Mouse (Mus musculus): ENCODE data around the gene Fam3c. TPM values are rescaled to one million over a fixed set of nuclear protein-coding genes. Genes with fewer than 3 reads are reported as not detected.

Fam3c gene
- polyA plus RNA-seq, 2 experiments, result 23.8 to 65.2 TPM

DNA sequence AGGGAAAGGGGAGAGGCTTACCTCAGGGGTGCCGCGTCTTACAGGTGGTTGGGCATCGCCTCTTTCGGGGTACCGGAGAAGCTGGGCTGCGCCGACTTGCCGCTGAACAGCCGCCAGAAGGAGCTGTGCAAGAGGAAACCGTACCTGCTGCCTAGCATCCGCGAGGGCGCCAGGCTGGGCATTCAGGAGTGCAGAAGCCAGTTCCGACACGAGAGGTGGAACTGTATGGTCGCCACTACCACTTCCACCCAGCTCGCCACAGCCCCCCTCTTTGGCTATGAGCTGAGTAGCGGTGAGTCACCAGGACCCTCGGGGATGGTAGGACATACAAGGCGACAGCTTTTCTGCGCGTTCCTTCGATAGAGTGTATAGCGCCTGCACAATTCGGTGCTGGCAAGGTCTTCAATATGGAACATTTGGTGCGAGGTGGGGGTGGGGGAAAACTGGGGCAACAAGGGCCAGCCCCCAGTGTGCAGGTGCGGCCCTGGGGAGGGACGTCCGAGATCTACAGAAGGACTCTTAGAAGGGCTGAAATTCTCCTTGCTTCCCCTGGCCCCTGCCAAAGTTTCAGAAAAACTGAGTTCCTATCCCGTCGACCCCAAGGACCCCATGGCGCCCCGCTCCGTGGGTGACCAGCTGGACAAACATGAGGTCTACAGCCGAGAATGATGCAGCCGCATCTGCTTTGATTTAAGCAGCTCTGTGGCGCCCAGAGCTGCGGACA lies 67.1 kb downstream of the Fam3c start:
- Histone ChIP-seq H3K36me3 (ENCODE audit: control insufficient read depth, insufficient read depth, low read length) (no peaks in the 10 kb centered on the region), H3K4me1 (ENCODE audit: control insufficient read depth, insufficient read depth, low read length) (peaks cover 15% of the 10 kb centered on the region), H3K27ac (replicated peaks; ENCODE audit: low read depth, low read length) (no peak overlapping the region), H3K9me3 (ENCODE audit: control insufficient read depth, low read length) (no peaks in the 10 kb centered on the region), H3K4me3 (replicated peaks; ENCODE audit: low read length) (peak overlapping the region; percentile 45), H3K4me2 (replicated peaks; ENCODE audit: low read depth, low read length, severe bottlenecking) (peak overlapping the region; percentile 88), H3K9ac (ENCODE audit: low read depth, low read length, severe bottlenecking) (peak overlapping the region; percentile 36), H3K27me3 (ENCODE audit: control insufficient read depth, insufficient read depth, low read length) (peaks cover 28% of the 10 kb centered on the region)
- ATAC-seq (ENCODE audit: low FRiP score, low read depth) (peak; percentile 52), DNase-seq (ENCODE audit: low spot score) (peak; percentile 36)
- no peak for TF ChIP-seq POLR2A (IDR thresholded peaks at IDR 0.05; ENCODE audit: borderline replicate concordance, extremely low read depth, insufficient read depth, insufficient read length)
- WGBS, result under 1% methylated on average over 34 of the region's 38 CpGs

DNA sequence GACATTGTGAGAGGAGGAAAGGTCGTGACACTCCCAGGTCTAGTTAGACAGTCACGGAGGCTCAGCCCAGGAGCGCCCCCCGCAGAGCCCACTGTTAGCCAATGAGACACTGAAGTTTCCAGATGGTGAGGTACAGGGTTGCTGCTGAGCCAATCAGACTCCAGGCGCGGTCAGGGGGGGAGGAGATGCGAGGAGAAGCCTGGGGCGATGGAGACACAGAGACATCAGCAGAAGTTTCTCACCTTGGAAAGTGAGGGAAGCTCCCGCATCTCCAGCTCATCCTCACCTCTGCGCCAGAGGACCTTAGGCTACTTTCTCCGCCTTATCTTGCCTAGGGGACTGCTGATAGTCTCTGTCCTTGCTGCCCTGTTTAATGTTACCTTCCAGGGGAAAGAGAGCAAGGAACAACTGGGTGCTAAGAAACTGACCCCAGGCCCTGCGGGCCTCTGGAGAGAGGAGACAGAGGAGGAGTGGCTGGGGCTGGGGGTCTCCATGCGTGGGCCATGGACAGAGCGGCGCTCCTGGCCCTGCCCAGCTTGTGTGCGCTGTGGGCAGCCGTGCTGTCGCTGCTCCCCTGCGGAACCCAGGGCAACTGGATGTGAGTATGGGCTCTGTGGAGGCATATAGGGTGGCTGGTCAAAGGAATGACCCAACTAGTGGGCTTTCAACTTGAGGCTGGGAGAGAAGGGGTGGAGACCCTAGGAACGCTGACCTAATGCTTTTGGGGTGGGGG lies 67.9 kb downstream of the Fam3c start, which contains the start of gene Wnt16:
TSS of gene Wnt16 (plus strand) at position 224 of the 733 bp plus-strand sequence.
- Histone ChIP-seq H3K27ac (replicated peaks; ENCODE audit: low read depth, low read length) (no peak within 1 kb of the TSS), H3K4me2 (replicated peaks; ENCODE audit: low read depth, low read length, severe bottlenecking) (peak within 1 kb of the TSS; percentile 88), H3K9ac (ENCODE audit: low read depth, low read length, severe bottlenecking) (peak within 1 kb of the TSS; percentile 36), H3K4me3 (replicated peaks; ENCODE audit: low read length) (peak within 1 kb of the TSS; percentile 45), H3K9me3 (ENCODE audit: control insufficient read depth, low read length) (no peaks in the 10 kb centered on the region), H3K27me3 (ENCODE audit: control insufficient read depth, insufficient read depth, low read length) (peaks cover 28% of the 10 kb centered on the region), H3K4me1 (ENCODE audit: control insufficient read depth, insufficient read depth, low read length) (peaks cover 15% of the 10 kb centered on the region), H3K36me3 (ENCODE audit: control insufficient read depth, insufficient read depth, low read length) (no peaks in the 10 kb centered on the region)
- no peak for DNase-seq (ENCODE audit: low spot score)
- WGBS, result 1% methylated on average over 20 of the region's 20 CpGs
- ATAC-seq (ENCODE audit: low FRiP score, low read depth), result peak; percentile 60; the same call in 1 of the 2 replicates
- no peak for TF ChIP-seq POLR2A (IDR thresholded peaks at IDR 0.05; ENCODE audit: borderline replicate concordance, extremely low read depth, insufficient read depth, insufficient read length)

DNA sequence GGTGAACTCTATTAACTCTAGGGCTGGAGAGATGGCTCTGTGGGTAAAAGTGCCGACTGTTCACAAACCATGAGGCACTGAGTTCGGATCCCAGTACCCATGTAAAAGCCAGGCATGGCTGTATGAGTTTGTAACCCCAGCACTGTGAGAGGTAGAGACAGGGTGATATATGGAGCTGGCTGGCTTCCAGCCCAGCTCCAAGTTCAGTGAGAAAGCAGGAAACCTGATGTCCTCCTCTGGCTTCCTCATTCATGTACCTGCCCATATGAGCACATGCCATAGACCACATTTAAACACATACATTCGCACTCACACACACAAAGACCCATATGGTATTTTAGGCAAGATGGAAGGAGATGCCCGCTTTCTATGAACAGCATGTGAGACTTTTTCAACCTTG lies 73.6 kb downstream of the Fam3c start:
- no peaks in the 10 kb centered on the region for H3K9me3 ChIP-seq (ENCODE audit: control insufficient read depth, low read length)
- DNase-seq (ENCODE audit: low spot score) (no peak), ATAC-seq (ENCODE audit: low FRiP score, low read depth) (no peak)
- no peak overlapping the region for H3K4me2 ChIP-seq (replicated peaks; ENCODE audit: low read depth, low read length, severe bottlenecking)
- no peak overlapping the region for H3K4me3 ChIP-seq (replicated peaks; ENCODE audit: low read length)
- H3K4me1 ChIP-seq (ENCODE audit: control insufficient read depth, insufficient read depth, low read length), result peaks cover 25% of the 10 kb centered on the region
- TF ChIP-seq POLR2A (IDR thresholded peaks at IDR 0.05; ENCODE audit: borderline replicate concordance, extremely low read depth, insufficient read depth, insufficient read length), result no peak
- no peak overlapping the region for H3K9ac ChIP-seq (ENCODE audit: low read depth, low read length, severe bottlenecking)
- 74% methylated on average over 4 of the region's 4 CpGs for WGBS
- no peak overlapping the region for H3K27ac ChIP-seq (replicated peaks; ENCODE audit: low read depth, low read length)
- H3K36me3 ChIP-seq (ENCODE audit: control insufficient read depth, insufficient read depth, low read length), result no peaks in the 10 kb centered on the region
- H3K27me3 ChIP-seq (ENCODE audit: control insufficient read depth, insufficient read depth, low read length), result peaks cover 4% of the 10 kb centered on the region; the same call in 1 of the 2 replicates

GRCm38 (mm10) chr6:22280217-22280861 lies 75.7 kb downstream of the Fam3c start:
- peaks cover 25% of the 10 kb centered on the region for H3K4me1 ChIP-seq (ENCODE audit: control insufficient read depth, insufficient read depth, low read length)
- peak; percentile 84 for ATAC-seq (ENCODE audit: low FRiP score, low read depth)
- H3K27ac ChIP-seq (replicated peaks; ENCODE audit: low read depth, low read length), result 0 out of 2 replicates have a peak overlapping the region, but pooled peaks have one; percentile 38
- peak; percentile 80 for DNase-seq (ENCODE audit: low spot score)
- H3K36me3 ChIP-seq (ENCODE audit: control insufficient read depth, insufficient read depth, low read length), result no peaks in the 10 kb centered on the region
- 13% methylated on average over 14 of the region's 14 CpGs for WGBS
- H3K9ac ChIP-seq (ENCODE audit: low read depth, low read length, severe bottlenecking), result no peak overlapping the region
- H3K27me3 ChIP-seq (ENCODE audit: control insufficient read depth, insufficient read depth, low read length), result no peaks in the 10 kb centered on the region
- H3K9me3 ChIP-seq (ENCODE audit: control insufficient read depth, low read length), result no peaks in the 10 kb centered on the region
- 0 out of 2 replicates have a peak overlapping the region, but pooled peaks have one; percentile 4 for H3K4me3 ChIP-seq (replicated peaks; ENCODE audit: low read length)
- peak overlapping the region; percentile 36 for H3K4me2 ChIP-seq (replicated peaks; ENCODE audit: low read depth, low read length, severe bottlenecking)
- TF ChIP-seq POLR2A (IDR thresholded peaks at IDR 0.05; ENCODE audit: borderline replicate concordance, extremely low read depth, insufficient read depth, insufficient read length), result no peak

GRCm38 (mm10) chr6:22277941-22278340 lies 78.1 kb downstream of the Fam3c start:
- ATAC-seq (ENCODE audit: low FRiP score, low read depth) (no peak), DNase-seq (ENCODE audit: low spot score) (no peak)
- H3K9ac ChIP-seq (ENCODE audit: low read depth, low read length, severe bottlenecking), result no peak overlapping the region
- no peak overlapping the region for H3K27ac ChIP-seq (replicated peaks; ENCODE audit: low read depth, low read length)
- TF ChIP-seq POLR2A (IDR thresholded peaks at IDR 0.05; ENCODE audit: borderline replicate concordance, extremely low read depth, insufficient read depth, insufficient read length), result no peak
- no peaks in the 10 kb centered on the region for H3K36me3 ChIP-seq (ENCODE audit: control insufficient read depth, insufficient read depth, low read length)
- no peak overlapping the region for H3K4me3 ChIP-seq (replicated peaks; ENCODE audit: low read length)
- H3K4me2 ChIP-seq (replicated peaks; ENCODE audit: low read depth, low read length, severe bottlenecking), result no peak overlapping the region
- no peaks in the 10 kb centered on the region for H3K27me3 ChIP-seq (ENCODE audit: control insufficient read depth, insufficient read depth, low read length)
- peaks cover 25% of the 10 kb centered on the region for H3K4me1 ChIP-seq (ENCODE audit: control insufficient read depth, insufficient read depth, low read length)
- WGBS, result 86% methylated on average over 3 of the region's 3 CpGs
- no peaks in the 10 kb centered on the region for H3K9me3 ChIP-seq (ENCODE audit: control insufficient read depth, low read length)

All from limb, embryonic 14.5 days (tissue).